9 mouse cellular contexts compared by ENCODE assay signal in the genomic region with DNA sequence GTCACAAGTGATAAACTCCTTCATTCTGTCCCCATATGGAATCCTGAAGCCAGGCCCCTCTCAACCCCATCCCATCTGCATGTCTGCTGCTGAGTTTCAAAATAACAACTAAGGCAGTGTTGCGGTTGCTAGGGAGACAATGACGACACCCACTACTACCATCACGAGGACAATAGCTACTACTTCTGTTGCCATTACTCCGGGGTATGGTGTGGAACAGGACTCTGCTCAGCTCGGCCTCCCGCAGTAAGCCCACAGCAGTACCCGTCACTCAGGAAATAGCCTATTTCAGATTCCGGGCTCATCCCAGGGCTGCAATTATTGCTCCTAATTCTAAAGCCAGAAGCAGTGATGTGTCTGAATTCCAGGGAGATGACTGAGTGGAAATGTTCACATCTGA.
DNase-seq lines count a peak whose midpoint lies in the region; ATAC-seq lines count a peak whose summit lies in the region.
"Had no signal": no experiment of that assay in that cellular context is flagged by ENCODE, and none has a peak within 500 bp of the region (broad histone marks: within the 10 kb centered on the region; RNA-seq: fewer than 3 reads in every experiment).

No protein-coding gene starts in this region.

- H3K4me1 ChIP-seq in forebrain, embryonic 16.5 days (replicated peaks; ENCODE audit: control insufficient read depth, insufficient read depth, low read length): peaks cover 7% of the 10 kb centered on the region
- H3K4me1 ChIP-seq: lung, embryonic 15.5 days had no signal

- ATAC-seq in forebrain, embryonic 16.5 days: peak; percentile 28; the same call in 1 of the 2 replicates
- no peak for ATAC-seq in monocyte, adult 5-6 weeks (replicated peaks; ENCODE audit: insufficient number of reproducible peaks, low FRiP score, low TSS enrichment, poor library complexity, severe bottlenecking)

- H3K9me3 ChIP-seq in forebrain, embryonic 16.5 days (ENCODE audit: control insufficient read depth, low read length): no peaks in the 10 kb centered on the region
- H3K9me3 ChIP-seq: lung, embryonic 15.5 days had no signal

- H3K36me3 ChIP-seq in forebrain, embryonic 16.5 days (ENCODE audit: control insufficient read depth, insufficient read depth): no peaks in the 10 kb centered on the region
- H3K36me3 ChIP-seq: lung, embryonic 15.5 days had no signal

- no peak overlapping the region for H3K4me2 ChIP-seq in forebrain, embryonic 16.5 days (ENCODE audit: low read length)
- H3K4me2 ChIP-seq: lung, embryonic 15.5 days had no signal

- no peak overlapping the region for H3K27ac ChIP-seq in forebrain, embryonic 16.5 days (ENCODE audit: low read length)
- H3K27ac ChIP-seq: lung, embryonic 15.5 days had no signal

- H3K9ac ChIP-seq in forebrain, embryonic 16.5 days (replicated peaks; ENCODE audit: low read depth, low read length): no peak overlapping the region
- H3K9ac ChIP-seq: lung, embryonic 15.5 days had no signal

- H3K27me3 ChIP-seq in forebrain, embryonic 16.5 days (replicated peaks; ENCODE audit: control insufficient read depth, insufficient read depth, low read length): no peaks in the 10 kb centered on the region
- H3K27me3 ChIP-seq: lung, embryonic 15.5 days had no signal

- H3K4me3 ChIP-seq in forebrain, embryonic 16.5 days (replicated peaks; ENCODE audit: low read length): no peak overlapping the region
- H3K4me3 ChIP-seq: lung, embryonic 15.5 days had no signal

- WGBS in forebrain, embryonic 16.5 days: 29% methylated on average over 8 of the region's 8 CpGs

- peak; percentile 61 for DNase-seq in retina, postnatal 1 day
- no peak for DNase-seq in retina, embryonic 14.5 days (ENCODE audit: low spot score)
- peak; percentile 52 to 54 for DNase-seq in layer of hippocampus, postnatal 36 days
- no peak for DNase-seq in heart, postnatal 4 days
- no peak for DNase-seq in adrenal gland, postnatal 25 days
- DNase-seq: adrenal gland, postnatal 14 days had no signal

Comparison
In these comparisons a context has a peak if more than half of its experiments do, and no peak if none do; other contexts are left out.
1. DNase-seq: peak in retina, postnatal 1 day (single experiment) and layer of hippocampus, postnatal 36 days (2 of 2); none in retina, embryonic 14.5 days (single experiment), heart, postnatal 4 days (single experiment) and adrenal gland, postnatal 25 days (single experiment).